Mouse (Mus musculus) kidney, adult 2 months (tissue): ENCODE data around the gene Ssc5d.

Experiments
- CTCF ChIP-seq: fragments of 200-500 bp; conservative IDR thresholded peaks from 2 replicates; pipeline ENCODE4 v1.5.1; 2011; ENCODE audit warnings: low read depth, mild to moderate bottlenecking, control low read depth, low read length, moderate library complexity, mixed read lengths; ENCODE audit not compliant: insufficient read depth, insufficient read length
- POLR2A ChIP-seq: fragments of 200-500 bp; IDR thresholded peaks from one replicate; pipeline ENCODE4 v1.6.1; 2011; ENCODE audit warnings: low read depth, low read length, control low read depth

GRCm38 (mm10) chr7:4934160-4934914 is 8.8 kb downstream of the Ssc5d start:
- 0 out of 2 replicates have a peak, but pooled peaks have one; percentile 14 for TF ChIP-seq CTCF
- TF ChIP-seq POLR2A, result no peak
